Mouse (Mus musculus) kidney, adult 2 months (tissue): ENCODE results near the gene Sptbn2.

Experiments used
- CTCF ChIP-seq: fragments of 200-500 bp; conservative IDR thresholded peaks from 2 replicates; pipeline ENCODE4 v1.5.1; 2011; ENCODE audit warnings: low read depth, mild to moderate bottlenecking, control low read depth, low read length, moderate library complexity, mixed read lengths; ENCODE audit not compliant: insufficient read depth, insufficient read length
- POLR2A ChIP-seq: fragments of 200-500 bp; IDR thresholded peaks from one replicate; pipeline ENCODE4 v1.6.1; 2011; ENCODE audit warnings: low read depth, low read length, control low read depth

- no peak for TF ChIP-seq CTCF
- no peak for TF ChIP-seq POLR2A
Measured at GRCm38 (mm10) chr19:4694346-4694745, 16.6 kb upstream of the Sptbn2 start.
